Comparison of ENCODE assay signal across 14 mouse cellular contexts in genomic region chr10:99060588-99060987, GRCm38 (mm10).
"Had no signal": no experiment of that assay in that cellular context is flagged by ENCODE, and none has a peak within 500 bp of the region (broad histone marks: within the 10 kb centered on the region; RNA-seq: fewer than 3 reads in every experiment).

No protein-coding gene starts in this region.

- H3K4me3 ChIP-seq: liver, embryonic 12.5 days; megakaryocyte, embryonic 14.5 days; midbrain, embryonic 13.5 days; midbrain, embryonic 15.5 days; neural tube, embryonic 12.5 days; stomach, embryonic 15.5 days had no signal

- H3K4me1 ChIP-seq: liver, embryonic 12.5 days; megakaryocyte, embryonic 14.5 days; midbrain, embryonic 13.5 days; midbrain, embryonic 15.5 days; neural tube, embryonic 12.5 days; stomach, embryonic 15.5 days had no signal

- H3K27ac ChIP-seq: liver, embryonic 12.5 days; liver, embryonic 14.5 days; macrophage; midbrain, embryonic 13.5 days; midbrain, embryonic 15.5 days; neural tube, embryonic 12.5 days; stomach, embryonic 15.5 days; stomach, postnatal 0 days had no signal

- DNase-seq: lung, embryonic 14.5 days; right cerebral cortex, postnatal 14 days; thymus, adult 2 months; thymus, postnatal 25 days; thymus, postnatal 4 days had no signal

- H3K36me3 ChIP-seq: liver, embryonic 12.5 days; midbrain, embryonic 13.5 days; midbrain, embryonic 15.5 days; neural tube, embryonic 12.5 days; stomach, embryonic 15.5 days had no signal

- H3K4me2 ChIP-seq: liver, embryonic 12.5 days; lung, embryonic 14.5 days; midbrain, embryonic 13.5 days; midbrain, embryonic 15.5 days; neural tube, embryonic 12.5 days; stomach, embryonic 15.5 days had no signal

- H3K27me3 ChIP-seq: liver, embryonic 12.5 days; megakaryocyte, embryonic 14.5 days; midbrain, embryonic 13.5 days; midbrain, embryonic 15.5 days; neural tube, embryonic 12.5 days; stomach, embryonic 15.5 days had no signal

- ATAC-seq: liver, embryonic 12.5 days; midbrain, embryonic 13.5 days; midbrain, embryonic 15.5 days had no signal

- H3K9me3 ChIP-seq: liver, embryonic 12.5 days; midbrain, embryonic 13.5 days; midbrain, embryonic 15.5 days; neural tube, embryonic 12.5 days; stomach, embryonic 15.5 days had no signal

- H3K9ac ChIP-seq: liver, embryonic 12.5 days; liver, embryonic 14.5 days; lung, embryonic 14.5 days; midbrain, embryonic 13.5 days; midbrain, embryonic 15.5 days; neural tube, embryonic 12.5 days; stomach, embryonic 15.5 days had no signal
